Mouse (Mus musculus) myocyte (in vitro differentiated cells): ENCODE data around the gene Fkbp4. TPM values are rescaled to one million over a fixed set of nuclear protein-coding genes. Genes with fewer than 3 reads are reported as not detected.

Source experiments
- H3K27me3 ChIP-seq: one replicate; pipeline ENCODE4 v1.6.1; 2011; ENCODE audit not compliant: control insufficient read depth, insufficient read depth, insufficient read length
- H3K36me3 ChIP-seq: one replicate; pipeline ENCODE4 v1.6.1; 2011; ENCODE audit not compliant: control insufficient read depth, insufficient read depth
- H3K4me2 ChIP-seq: one replicate; pipeline ENCODE4 v1.6.1; 2011; ENCODE audit warnings: low read depth, control low read depth
- H3K4me3 ChIP-seq: one replicate; pipeline ENCODE4 v1.5.1; 2011; ENCODE audit warnings: mild to moderate bottlenecking, control low read depth, moderate library complexity
- H3K79me2 ChIP-seq: one replicate; pipeline ENCODE4 v1.6.1; 2011; ENCODE audit not compliant: control insufficient read depth, insufficient read depth
- H3ac ChIP-seq: one replicate; pipeline ENCODE4 v1.6.1; 2011; ENCODE audit not compliant: control insufficient read depth, insufficient read length
- CEBPB ChIP-seq: IDR thresholded peaks from 2 replicates; pipeline ENCODE4 v1.6.1; 2011; ENCODE audit warnings: mild to moderate bottlenecking, moderate library complexity; ENCODE audit not compliant: poor library complexity, insufficient read depth, severe bottlenecking
- E2F4 ChIP-seq: IDR thresholded peaks from one replicate; pipeline ENCODE4 v1.6.1; 2011; ENCODE audit warnings: mild to moderate bottlenecking, control low read depth, moderate library complexity; ENCODE audit not compliant: insufficient read depth
- MAX ChIP-seq: IDR thresholded peaks from one replicate; pipeline ENCODE4 v1.6.1; 2011; ENCODE audit warnings: low read depth, mild to moderate bottlenecking, control low read depth
- MYOD1 ChIP-seq, 3 experiments: IDR thresholded peaks; one replicate each; pipeline ENCODE4 v1.6.1; 2011; ENCODE audit warnings: control low read depth in 2 of 3, low read depth in 2 of 3, mild to moderate bottlenecking in 2 of 3, moderate library complexity in 1 of 3; ENCODE audit not compliant: insufficient read length in 2 of 3, control insufficient read depth in 1 of 3
- MYOG ChIP-seq, 3 experiments: IDR thresholded peaks; one replicate each; pipeline ENCODE4 v1.6.1; 2011; ENCODE audit warnings: control low read depth in 2 of 3, low read depth in 2 of 3, mild to moderate bottlenecking in 2 of 3; ENCODE audit not compliant: insufficient read length in 2 of 3, control insufficient read depth in 1 of 3, insufficient read depth in 1 of 3
- POLR2A ChIP-seq: IDR thresholded peaks from one replicate; pipeline ENCODE4 v1.6.1; 2011; ENCODE audit warnings: low read depth, mild to moderate bottlenecking, control low read depth, moderate library complexity; ENCODE audit not compliant: insufficient read length
- POLR2AphosphoS2 ChIP-seq: IDR thresholded peaks from one replicate; pipeline ENCODE4 v1.6.1; 2011; ENCODE audit warnings: low read depth, control low read depth; ENCODE audit not compliant: insufficient read length
- REST ChIP-seq: IDR thresholded peaks from one replicate; pipeline ENCODE4 v1.6.1; 2011; ENCODE audit warnings: mild to moderate bottlenecking, control low read depth, moderate library complexity; ENCODE audit not compliant: insufficient read depth, insufficient read length
- SRF ChIP-seq: IDR thresholded peaks from one replicate; pipeline ENCODE4 v1.6.1; 2011; ENCODE audit warnings: low read depth; ENCODE audit not compliant: control insufficient read depth, insufficient read length
- TCF12 ChIP-seq: IDR thresholded peaks from one replicate; pipeline ENCODE4 v1.6.1; 2011; ENCODE audit warnings: mild to moderate bottlenecking, control low read depth; ENCODE audit not compliant: poor library complexity, insufficient read depth, severe bottlenecking
- TCF3 ChIP-seq: IDR thresholded peaks from one replicate; pipeline ENCODE4 v1.6.1; 2011; ENCODE audit warnings: low read depth, control low read depth; ENCODE audit not compliant: insufficient read length
- USF1 ChIP-seq: IDR thresholded peaks from one replicate; pipeline ENCODE4 v1.6.1; 2011; ENCODE audit warnings: low read depth, mild to moderate bottlenecking, control low read depth, moderate library complexity
- polyA plus RNA-seq: library from polyadenylated mRNA; unstranded; fragments of >200 nt; fragmentation: generic; extraction: Trizol; gene quantifications from one replicate; pipeline ENCODE4 v1.2.1, GENCODE M21; 2012; ENCODE audit warnings: missing spikeins

Fkbp4 gene
- polyA plus RNA-seq, 1 experiment = 224 TPM

GRCm38 (mm10) chr6:128411115-128411514, 27.4 kb downstream of the Fkbp4 start:
- Histone ChIP-seq H3K4me2 (no peak overlapping the region), H3K4me3 (no peak overlapping the region), H3K36me3 (peaks cover 11% of the 10 kb centered on the region), H3K27me3 (no peaks in the 10 kb centered on the region), H3K79me2 (no peaks in the 10 kb centered on the region), H3ac (no peak overlapping the region)
- TF ChIP-seq REST = no peak
- no peak for TF ChIP-seq POLR2A
- no peak for TF ChIP-seq TCF12
- no peak for TF ChIP-seq MAX
- TF ChIP-seq POLR2AphosphoS2 = no peak
- TF ChIP-seq MYOG (IDR thresholded peaks at IDR 0.05; ENCODE audit: control insufficient read depth in 1 of 3, insufficient read depth in 1 of 3, insufficient read length in 2 of 3, low read depth in 2 of 3) = no peak
- TF ChIP-seq TCF3 = no peak
- no peak for TF ChIP-seq MYOD1 (IDR thresholded peaks at IDR 0.05; ENCODE audit: control insufficient read depth in 1 of 3, insufficient read length in 2 of 3, low read depth in 2 of 3)
- no peak for TF ChIP-seq E2F4
- no peak for TF ChIP-seq USF1
- TF ChIP-seq CEBPB = no peak
- no peak for TF ChIP-seq SRF

DNA sequence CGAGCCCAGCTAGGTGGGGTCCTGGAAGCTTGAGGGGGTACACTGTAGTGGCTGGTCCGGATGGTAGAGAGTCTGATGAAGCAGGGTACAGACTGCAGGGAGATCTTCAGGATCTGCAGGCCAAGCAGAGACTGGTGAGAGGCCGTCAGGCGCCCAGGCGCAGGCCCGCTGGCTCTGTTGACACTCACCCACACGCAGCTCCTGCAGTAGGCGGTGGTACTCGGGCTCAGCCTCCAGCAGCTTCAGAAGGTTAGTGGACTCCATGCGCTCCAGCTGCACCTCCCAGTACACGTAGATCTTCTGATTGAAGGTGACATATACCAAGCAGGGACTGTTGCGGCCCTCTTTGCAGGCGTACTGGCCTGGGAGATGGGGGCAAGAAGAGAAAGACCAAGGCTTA, 28.2 kb downstream of the Fkbp4 start:
- H3K79me2 ChIP-seq = no peaks in the 10 kb centered on the region
- no peaks in the 10 kb centered on the region for H3K27me3 ChIP-seq
- H3K4me2 ChIP-seq = no peak overlapping the region
- TF ChIP-seq SRF (no peak), REST (no peak), USF1 (no peak), MYOD1 (IDR thresholded peaks at IDR 0.05; ENCODE audit: control insufficient read depth in 1 of 3, insufficient read length in 2 of 3, low read depth in 2 of 3) (no peak), MYOG (IDR thresholded peaks at IDR 0.05; ENCODE audit: control insufficient read depth in 1 of 3, insufficient read depth in 1 of 3, insufficient read length in 2 of 3, low read depth in 2 of 3) (no peak), POLR2AphosphoS2 (no peak), CEBPB (no peak), MAX (no peak), E2F4 (no peak), TCF3 (no peak), TCF12 (no peak), POLR2A (no peak)
- no peak overlapping the region for H3ac ChIP-seq
- H3K36me3 ChIP-seq = peaks cover 11% of the 10 kb centered on the region
- H3K4me3 ChIP-seq = no peak overlapping the region

DNA sequence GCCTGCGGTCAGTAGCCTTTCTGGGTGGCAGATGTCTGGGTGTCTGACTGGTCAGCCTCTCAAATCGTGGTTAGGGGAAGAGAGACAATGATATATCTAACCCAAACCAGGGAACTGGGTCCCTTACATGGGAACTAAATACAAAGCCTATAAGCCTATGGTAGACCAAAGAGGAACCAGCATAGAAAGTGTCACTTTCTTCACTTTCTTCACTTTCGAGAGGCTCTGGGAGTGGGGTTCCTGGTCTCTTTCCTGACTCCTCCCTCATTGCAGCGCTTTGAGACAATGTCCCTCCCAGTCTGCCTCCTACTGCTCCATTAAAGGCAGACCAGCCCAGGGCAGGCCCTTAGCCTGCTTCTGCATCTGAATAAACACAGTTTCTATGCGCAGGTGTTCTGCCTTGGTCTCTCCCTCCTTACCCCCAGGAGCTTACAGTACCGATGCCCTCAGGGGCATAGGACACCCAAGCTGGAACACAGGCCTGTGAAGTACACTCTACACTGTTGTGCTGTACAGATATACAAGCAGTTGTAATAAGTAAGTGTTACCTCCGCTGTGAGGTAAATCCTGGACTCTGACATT, 29.8 kb downstream of the Fkbp4 start:
- peaks cover 11% of the 10 kb centered on the region for H3K36me3 ChIP-seq
- H3K4me3 ChIP-seq = no peak overlapping the region
- H3K27me3 ChIP-seq = no peaks in the 10 kb centered on the region
- no peak overlapping the region for H3ac ChIP-seq
- H3K79me2 ChIP-seq = no peaks in the 10 kb centered on the region
- no peak overlapping the region for H3K4me2 ChIP-seq
- TF ChIP-seq REST = no peak
- no peak for TF ChIP-seq POLR2A
- no peak for TF ChIP-seq USF1
- no peak for TF ChIP-seq TCF3
- no peak for TF ChIP-seq MYOG (IDR thresholded peaks at IDR 0.05; ENCODE audit: control insufficient read depth in 1 of 3, insufficient read depth in 1 of 3, insufficient read length in 2 of 3, low read depth in 2 of 3)
- TF ChIP-seq POLR2AphosphoS2 = no peak
- no peak for TF ChIP-seq MYOD1 (IDR thresholded peaks at IDR 0.05; ENCODE audit: control insufficient read depth in 1 of 3, insufficient read length in 2 of 3, low read depth in 2 of 3)
- no peak for TF ChIP-seq TCF12

- H3K4me3 ChIP-seq = no peak overlapping the region
These were observed 33.8 kb downstream of the Fkbp4 start for GRCm38 (mm10) chr6:128404708-128405107.

More at GRCm38 (mm10) chr6:128404708-128405107, 33.8 kb downstream of the Fkbp4 start:
- no peak for TF ChIP-seq POLR2AphosphoS2
- TF ChIP-seq TCF12 = no peak
- no peak for TF ChIP-seq REST
- no peak for TF ChIP-seq MYOD1 (IDR thresholded peaks at IDR 0.05; ENCODE audit: control insufficient read depth in 1 of 3, insufficient read length in 2 of 3, low read depth in 2 of 3)
- no peak for TF ChIP-seq E2F4
- no peak for TF ChIP-seq TCF3
- no peak for TF ChIP-seq MYOG (IDR thresholded peaks at IDR 0.05; ENCODE audit: control insufficient read depth in 1 of 3, insufficient read depth in 1 of 3, insufficient read length in 2 of 3, low read depth in 2 of 3)
- TF ChIP-seq USF1 = no peak
- no peak for TF ChIP-seq MAX
- TF ChIP-seq SRF = no peak
- TF ChIP-seq POLR2A = no peak
- no peak for TF ChIP-seq CEBPB
- Histone ChIP-seq H3K36me3 (peaks cover 11% of the 10 kb centered on the region), H3K27me3 (no peaks in the 10 kb centered on the region), H3K4me2 (no peak overlapping the region), H3K79me2 (no peaks in the 10 kb centered on the region), H3ac (no peak overlapping the region)
